Comparison of ENCODE assay signal across 8 mouse cellular contexts in the genomic region with DNA sequence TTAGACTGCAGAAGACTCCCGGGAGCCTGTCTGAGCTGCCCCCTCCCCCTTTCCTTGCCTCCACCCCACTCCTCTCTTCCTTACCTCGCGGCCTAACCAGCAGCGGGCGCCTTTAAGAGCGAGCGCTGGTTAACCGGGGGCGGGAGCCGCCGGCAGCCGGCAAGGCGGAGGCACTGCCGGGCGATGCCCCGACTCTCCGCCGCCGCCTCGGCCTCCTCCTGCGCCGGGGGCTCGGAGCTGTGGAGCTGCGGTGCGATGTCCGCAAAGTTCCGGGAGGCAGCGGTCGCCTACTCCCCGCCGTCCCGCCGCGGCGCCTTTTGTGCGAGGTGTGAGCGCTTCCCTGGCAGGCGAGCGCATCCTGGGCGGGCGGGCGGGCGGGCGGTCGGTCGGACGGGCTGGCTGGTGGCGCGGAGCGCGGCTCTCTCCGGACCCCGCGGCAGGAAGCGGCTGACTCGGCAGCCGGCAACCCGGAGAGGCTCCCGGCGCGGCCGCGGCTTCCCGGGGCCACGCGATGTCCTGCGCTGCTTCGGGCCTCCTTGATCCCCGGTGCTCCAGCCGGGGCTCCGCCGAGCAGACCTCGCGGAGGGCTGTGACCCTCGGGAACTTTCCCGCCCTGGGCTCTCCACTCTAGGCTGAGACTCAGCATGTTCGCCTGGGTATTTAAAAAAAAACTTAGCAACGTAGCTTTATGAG. TPM values are rescaled to one million over a fixed set of nuclear protein-coding genes. Genes with fewer than 3 reads are reported as not detected.
DNase-seq lines count a peak whose midpoint lies in the region; ATAC-seq and TF ChIP-seq lines count a peak whose summit lies in the region.

A gene (plus strand): TSS at position 109 of the 693 bp plus-strand sequence.

- peak; percentile 97 for ATAC-seq in forebrain, embryonic 11.5 days (replicated peaks; ENCODE audit: low FRiP score)
- ATAC-seq in heart, embryonic 14.5 days (ENCODE audit: insufficient number of reproducible peaks, insufficient read depth, low FRiP score, low read depth), result peak; percentile 79
- ATAC-seq in kidney, postnatal 0 days (replicated peaks; ENCODE audit: low FRiP score, low read depth), result peak; percentile 96
- peak; percentile 78 for ATAC-seq in liver, embryonic 11.5 days (replicated peaks; ENCODE audit: low FRiP score)

- peak within 1 kb of the TSS; percentile 72 for H3K4me3 ChIP-seq in forebrain, embryonic 11.5 days (ENCODE audit: low read depth, low read length)
- peak within 1 kb of the TSS; percentile 59 to 70 for H3K4me3 ChIP-seq in heart, embryonic 14.5 days (ENCODE audit: control insufficient read depth in 1 of 2, insufficient read depth in 1 of 2, low read depth in 1 of 2, low read length in 2 of 2)
- peak within 1 kb of the TSS; percentile 73 for H3K4me3 ChIP-seq in kidney, postnatal 0 days (replicated peaks; ENCODE audit: low read depth, low read length)
- peak within 1 kb of the TSS; percentile 62 for H3K4me3 ChIP-seq in liver, embryonic 11.5 days (ENCODE audit: low read depth, low read length)
- H3K4me3 ChIP-seq in testis, adult 2 months (ENCODE audit: control insufficient read depth, low read depth, low read length), result peak within 1 kb of the TSS; percentile 83

- no peaks in the 10 kb centered on the region for H3K27me3 ChIP-seq in forebrain, embryonic 11.5 days (ENCODE audit: control insufficient read depth, insufficient read depth, low read length)
- peaks cover 3% of the 10 kb centered on the region; the same call in 1 of the 2 replicates for H3K27me3 ChIP-seq in heart, embryonic 14.5 days (ENCODE audit: control insufficient read depth, insufficient read depth, low read length)
- no peaks in the 10 kb centered on the region for H3K27me3 ChIP-seq in kidney, postnatal 0 days (ENCODE audit: insufficient read depth, low read length)
- peaks cover 13% of the 10 kb centered on the region for H3K27me3 ChIP-seq in liver, embryonic 11.5 days (replicated peaks; ENCODE audit: control insufficient read depth, insufficient read depth, low read length)
- peaks cover 3% of the 10 kb centered on the region; the same call in 1 of the 2 replicates for H3K27me3 ChIP-seq in testis, adult 2 months (ENCODE audit: control insufficient read depth, insufficient read depth, low read length)

- peak; percentile 88 for TF ChIP-seq POLR2A in brain, embryonic 14.5 days (IDR thresholded peaks at IDR 0.05; ENCODE audit: borderline replicate concordance, extremely low read depth, insufficient read depth, insufficient read length, poor library complexity, severe bottlenecking)
- TF ChIP-seq POLR2A in testis, adult 2 months (IDR thresholded peaks at IDR 0.05; ENCODE audit: control insufficient read depth, low read depth, low read length), result no peak

- TF ChIP-seq CTCF in brain, embryonic 14.5 days (IDR thresholded peaks at IDR 0.05; ENCODE audit: borderline replicate concordance, extremely low read depth, insufficient read depth, insufficient read length), result no peak
- TF ChIP-seq CTCF in kidney, postnatal 0 days (IDR thresholded peaks at IDR 0.05; ENCODE audit: low read depth), result peak; percentile 47
- no peak for TF ChIP-seq CTCF in testis, adult 2 months (IDR thresholded peaks at IDR 0.05; ENCODE audit: control insufficient read depth, insufficient read depth, insufficient replicate concordance, low read depth, low read length)

- WGBS in forebrain, embryonic 11.5 days, result under 1% methylated on average over 75 of the region's 78 CpGs
- under 1% methylated on average over 70 of the region's 78 CpGs for WGBS in heart, embryonic 14.5 days
- WGBS in kidney, postnatal 0 days, result under 1% methylated on average over 71 of the region's 78 CpGs
- under 1% methylated on average over 55 of the region's 78 CpGs for WGBS in liver, embryonic 11.5 days

- no peaks in the 10 kb centered on the region for H3K9me3 ChIP-seq in forebrain, embryonic 11.5 days (ENCODE audit: control insufficient read depth, low read length)
- H3K9me3 ChIP-seq in heart, embryonic 14.5 days (ENCODE audit: control insufficient read depth, low read length), result no peaks in the 10 kb centered on the region
- H3K9me3 ChIP-seq in kidney, postnatal 0 days (replicated peaks; ENCODE audit: low read length), result no peaks in the 10 kb centered on the region
- H3K9me3 ChIP-seq in liver, embryonic 11.5 days (ENCODE audit: control insufficient read depth, low read length), result no peaks in the 10 kb centered on the region

- peak within 1 kb of the TSS; percentile 82 for H3K27ac ChIP-seq in forebrain, embryonic 11.5 days (ENCODE audit: low read depth, low read length)
- peak within 1 kb of the TSS; percentile 59 to 75 for H3K27ac ChIP-seq in heart, embryonic 14.5 days (replicated peaks in 1 of 2; ENCODE audit: control insufficient read depth in 1 of 2, insufficient read depth in 1 of 2, low read depth in 2 of 2, low read length in 2 of 2)
- peak within 1 kb of the TSS; percentile 84 for H3K27ac ChIP-seq in kidney, postnatal 0 days
- peak within 1 kb of the TSS; percentile 48; the same call in 1 of the 2 replicates for H3K27ac ChIP-seq in liver, embryonic 11.5 days (ENCODE audit: low read depth, low read length)
- no peak within 1 kb of the TSS for H3K27ac ChIP-seq in testis, adult 2 months (ENCODE audit: control insufficient read depth, insufficient read depth, low read depth, low read length)

- peak within 1 kb of the TSS; percentile 95 for H3K9ac ChIP-seq in forebrain, embryonic 11.5 days (ENCODE audit: low read length)
- H3K9ac ChIP-seq in heart, embryonic 14.5 days (ENCODE audit: low read length), result peak within 1 kb of the TSS; percentile 76
- peak within 1 kb of the TSS; percentile 86 for H3K9ac ChIP-seq in kidney, postnatal 0 days (ENCODE audit: low read depth, low read length)
- H3K9ac ChIP-seq in liver, embryonic 11.5 days (ENCODE audit: low read depth, low read length), result peak within 1 kb of the TSS; percentile 55

- no peaks in the 10 kb centered on the region for H3K36me3 ChIP-seq in forebrain, embryonic 11.5 days (ENCODE audit: control insufficient read depth, insufficient read depth, low read length)
- no peaks in the 10 kb centered on the region for H3K36me3 ChIP-seq in heart, embryonic 14.5 days (ENCODE audit: control insufficient read depth, insufficient read depth, low read length)
- H3K36me3 ChIP-seq in kidney, postnatal 0 days (ENCODE audit: insufficient read depth, low read length), result no peaks in the 10 kb centered on the region
- no peaks in the 10 kb centered on the region for H3K36me3 ChIP-seq in liver, embryonic 11.5 days (ENCODE audit: control insufficient read depth, insufficient read depth, low read length)
- H3K36me3 ChIP-seq in testis, adult 2 months (ENCODE audit: control insufficient read depth, insufficient read depth, low read length), result no peaks in the 10 kb centered on the region

- peak; percentile 1 to 4 for DNase-seq in B cell, adult 2 months
- peak; percentile 95 for DNase-seq in brain, embryonic 14.5 days (ENCODE audit: low read depth)
- DNase-seq in forebrain, embryonic 11.5 days (ENCODE audit: low spot score), result peak; percentile 90
- peak; percentile 92 for DNase-seq in kidney, postnatal 0 days (ENCODE audit: low spot score)
- DNase-seq in liver, embryonic 11.5 days (ENCODE audit: low spot score), result peak; percentile 72
- peak; percentile 85 for DNase-seq in neural tube, embryonic 10.5 days (ENCODE audit: extremely low spot score, low spot score)

- peak within 1 kb of the TSS; percentile 63 for H3K4me2 ChIP-seq in forebrain, embryonic 11.5 days (ENCODE audit: low read depth, low read length, severe bottlenecking)
- peak within 1 kb of the TSS; percentile 82 for H3K4me2 ChIP-seq in heart, embryonic 14.5 days (ENCODE audit: low read length)
- H3K4me2 ChIP-seq in kidney, postnatal 0 days (ENCODE audit: low read length), result peak within 1 kb of the TSS; percentile 77
- H3K4me2 ChIP-seq in liver, embryonic 11.5 days, result peak within 1 kb of the TSS; percentile 74

- H3K4me1 ChIP-seq in forebrain, embryonic 11.5 days (replicated peaks; ENCODE audit: control insufficient read depth, insufficient read depth, low read length), result no peaks in the 10 kb centered on the region
- H3K4me1 ChIP-seq in heart, embryonic 14.5 days (ENCODE audit: control insufficient read depth in 2 of 2, insufficient read depth in 2 of 2, low read length in 2 of 2), result no peaks in the 10 kb centered on the region; a peak in 1 of 4 replicates
- peaks cover 3% of the 10 kb centered on the region; the same call in 1 of the 2 replicates for H3K4me1 ChIP-seq in kidney, postnatal 0 days (replicated peaks; ENCODE audit: insufficient read depth, low read length)
- H3K4me1 ChIP-seq in liver, embryonic 11.5 days (replicated peaks; ENCODE audit: control insufficient read depth, insufficient read depth, low read length), result no peaks in the 10 kb centered on the region
- peaks cover 5% of the 10 kb centered on the region for H3K4me1 ChIP-seq in testis, adult 2 months (ENCODE audit: control insufficient read depth, insufficient read depth, low read length)

RNA-seq across cellular contexts. Expression of the gene that starts here (rescaled TPM):
- 7.3 and 7.5 TPM in 2 replicates for polyA plus RNA-seq in brain, embryonic 14.5 days (2012; rRNA removed)
- 4.0 and 4.3 TPM in 2 replicates for polyA plus RNA-seq in forebrain, embryonic 11.5 days (2014; fragmentation: Nextera tagmentation; extraction: Ambion mirVana)
- polyA plus RNA-seq in heart, embryonic 14.5 days (2014; fragmentation: Nextera tagmentation; extraction: Ambion mirVana), result 0.54 and 0.78 TPM in 2 replicates
- 1.2 and 1.3 TPM in 2 replicates for polyA plus RNA-seq in kidney, postnatal 0 days (2015; fragmentation: Nextera tagmentation; extraction: Ambion mirVana)
- polyA plus RNA-seq in liver, embryonic 11.5 days (2014; fragmentation: Nextera tagmentation; extraction: Ambion mirVana), result 0.34 and 1.2 TPM in 2 replicates
- polyA plus RNA-seq in testis, adult 2 months (2012; rRNA removed), result 0.25 and 0.65 TPM in 2 replicates

Comparison
In these comparisons a context has a peak if more than half of its experiments do, and no peak if none do; other contexts are left out.
1. Peak in ATAC-seq, H3K4me3 ChIP-seq, H3K27ac ChIP-seq, H3K9ac ChIP-seq and H3K4me2 ChIP-seq in heart, embryonic 14.5 days; RNA of the gene not detected or under 1 TPM.
2. DNase-seq: peak in every context shown above with its lines; median percentile 95 in brain, embryonic 14.5 days; 92 in kidney, postnatal 0 days; 90 in forebrain, embryonic 11.5 days; 85 in neural tube, embryonic 10.5 days; 72 in liver, embryonic 11.5 days; 2 in B cell, adult 2 months.